Mouse (Mus musculus) adrenal gland, adult 10 weeks (tissue): ENCODE results near the gene Taz. TPM values are rescaled to one million over a fixed set of nuclear protein-coding genes. Genes with fewer than 3 reads are reported as not detected.

Experiments
- polyA plus RNA-seq: library from polyadenylated mRNA; stranded (reverse); fragments of 350-450 nt; fragmentation: Illumina TruSeq; extraction: RNeasy Lipid Tissue Mini Kit (QIAGEN cat#74804); gene quantifications from one replicate; pipeline ENCODE4 v1.2.3, GENCODE M21; 2014; ENCODE audit warnings: low read depth, low replicate concordance

Taz gene
- 33.7 TPM for polyA plus RNA-seq

GRCm38 (mm10) chrX:74281732-74282394 lies at the start of gene Taz, which contains the start of gene Dnase1l1:
TSS of gene Taz (plus strand) at chrX:74281912.
TSS of gene Dnase1l1 (minus strand) at chrX:74282337.

GRCm38 (mm10) chrX:74249615-74250014 lies 32.1 kb upstream of the Taz start, which contains the start of gene Flna:
TSS of gene Flna (minus strand) at chrX:74249820.

GRCm38 (mm10) chrX:74254153-74254887 lies 27.4 kb upstream of the Taz start, which contains the start of gene Emd:
TSS of gene Emd (plus strand) at chrX:74254687.

GRCm38 (mm10) chrX:74270062-74270901 lies 11.4 kb upstream of the Taz start, which contains the start of gene Rpl10:
TSS of gene Rpl10 (plus strand) at chrX:74270812.

DNA sequence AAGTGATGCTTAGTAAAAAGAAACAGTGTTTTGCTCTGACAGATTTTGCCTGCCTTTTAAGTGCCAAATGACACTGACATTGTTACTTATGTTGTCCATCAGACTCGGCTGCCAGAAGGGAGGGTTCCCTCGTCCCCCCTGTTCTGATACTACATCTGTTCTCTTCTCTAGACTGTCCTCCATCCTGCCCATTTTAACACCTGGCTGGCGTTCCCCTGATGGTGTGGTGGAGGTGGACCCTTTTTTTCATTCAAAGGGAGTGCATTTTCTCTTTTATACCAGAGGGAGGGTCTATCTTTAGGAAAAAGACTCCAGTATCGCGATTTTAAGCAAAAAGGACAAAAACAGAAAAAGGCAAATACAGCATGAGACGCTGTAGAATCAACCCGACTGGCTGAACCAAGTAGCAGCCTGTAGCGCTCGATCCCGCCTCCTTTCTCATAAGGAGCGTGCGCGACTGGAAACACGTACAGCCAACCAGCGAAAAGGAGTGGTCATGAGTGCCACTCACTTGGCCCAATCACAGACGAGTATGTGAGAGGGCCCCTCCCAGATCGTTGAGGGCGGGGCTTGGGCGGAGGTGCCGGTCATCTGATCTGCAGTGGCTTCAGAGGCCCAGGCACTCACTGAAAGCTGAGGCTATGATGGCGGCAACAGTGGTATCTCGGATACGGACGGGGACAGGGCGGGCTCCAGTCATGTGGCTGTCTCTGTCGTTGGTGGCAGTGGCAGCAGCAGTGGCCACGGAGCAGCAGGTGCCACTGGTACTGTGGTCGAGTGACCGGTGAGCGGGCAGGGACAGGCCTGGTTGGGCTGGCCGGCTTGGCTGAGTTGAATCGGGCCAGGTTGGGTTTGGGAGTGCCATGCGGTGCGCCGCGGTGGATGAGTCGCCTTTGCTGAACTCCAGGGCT lies 15.1 kb downstream of the Taz start, which contains the start of gene Atp6ap1:
TSS of gene Atp6ap1 (plus strand) at position 560 of the 911 bp plus-strand sequence.

GRCm38 (mm10) chrX:74304867-74305700 lies 23.4 kb downstream of the Taz start, which contains the start of gene Gdi1:
TSS of gene Gdi1 (plus strand) at chrX:74304998.

GRCm38 (mm10) chrX:74312540-74313464 lies 31.1 kb downstream of the Taz start, which contains the start of gene Fam50a:
TSS of gene Fam50a (plus strand) at chrX:74313033.

GRCm38 (mm10) chrX:74328725-74329161 lies 47.0 kb downstream of the Taz start, which contains the start of gene Plxna3:
TSS of gene Plxna3 (plus strand) at chrX:74329066.

Other genes with a start within 250 kb of the Taz start
- not detected for gene Opn1mw, start 154.4 kb upstream of the Taz start, polyA plus RNA-seq
- 27.6 TPM for gene Mecp2, start 146.5 kb upstream of the Taz start, polyA plus RNA-seq
- gene Tex28, start 114.1 kb upstream of the Taz start, polyA plus RNA-seq, result not detected
- gene Tktl1, start 104.7 kb upstream of the Taz start, polyA plus RNA-seq, result not detected
- gene Flna, start 32.1 kb upstream of the Taz start, polyA plus RNA-seq, result 20.8 TPM
- gene Emd, start 27.2 kb upstream of the Taz start, polyA plus RNA-seq, result 42.2 TPM
- 999 TPM for gene Rpl10, start 11.1 kb upstream of the Taz start, polyA plus RNA-seq
- 11.8 TPM for gene Dnase1l1, start 425 bp downstream of the Taz start, polyA plus RNA-seq
- 332 TPM for gene Atp6ap1, start 15.2 kb downstream of the Taz start, polyA plus RNA-seq
- gene Gdi1, start 23.1 kb downstream of the Taz start, polyA plus RNA-seq, result 223 TPM
- gene Fam50a, start 31.1 kb downstream of the Taz start, polyA plus RNA-seq, result 18.3 TPM
- gene Plxna3, start 47.2 kb downstream of the Taz start, polyA plus RNA-seq, result 0.99 TPM
- gene Lage3, start 71.7 kb downstream of the Taz start, polyA plus RNA-seq, result 14.9 TPM
- 72.0 TPM for gene Ubl4a, start 91.3 kb downstream of the Taz start, polyA plus RNA-seq
- 12.7 TPM for gene Slc10a3, start 91.4 kb downstream of the Taz start, polyA plus RNA-seq
- 8.7 TPM for gene Fam3a, start 111.4 kb downstream of the Taz start, polyA plus RNA-seq
- gene Ikbkg, start 111.4 kb downstream of the Taz start, polyA plus RNA-seq, result 69.8 TPM
- 101 TPM for gene G6pdx, start 147.3 kb downstream of the Taz start, polyA plus RNA-seq
- gene Gm6880, start 199.5 kb downstream of the Taz start, polyA plus RNA-seq, result not detected